Mouse (Mus musculus) frontal cortex, postnatal 10 days (tissue): ENCODE data around the gene Gpi1.
A peak's percentile ranks its signal among the peaks of the same experiment; 100 is the strongest.
"Not testable (repeated sequence)": the region's sequence is repeated elsewhere in the genome, so short reads cannot be mapped to it uniquely, and the experiment has no call there.

Source experiments
- DNase-seq, 2 experiments: peaks; one replicate each; pipeline ENCODE4 v3.0.0; 2022; ENCODE audit warnings: low spot score in 2 of 2, mixed read lengths in 1 of 2

Gpi1 gene

DNA sequence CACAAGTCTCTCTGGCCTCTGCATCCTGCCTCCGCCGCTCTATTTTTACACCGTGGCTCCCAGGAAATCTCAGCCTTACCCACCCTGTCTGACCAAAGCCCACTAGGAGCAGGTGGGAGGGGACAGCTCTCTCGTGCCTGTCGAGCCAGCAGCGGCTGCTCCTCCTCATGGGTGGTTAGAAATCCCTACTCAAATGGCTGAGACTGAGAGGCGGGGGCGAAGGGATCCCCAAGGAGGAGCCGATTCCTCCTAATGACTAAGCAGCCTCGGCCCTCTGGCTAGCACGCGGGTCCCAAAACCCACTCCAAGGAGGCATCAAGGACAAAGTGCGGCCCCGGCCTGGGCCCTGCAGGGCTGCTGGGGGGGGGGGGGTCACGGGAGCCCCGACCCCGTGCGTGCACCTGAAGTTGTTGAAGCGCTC lies 435 bp downstream of the Gpi1 start:
- peak; percentile 58 for DNase-seq

DNA sequence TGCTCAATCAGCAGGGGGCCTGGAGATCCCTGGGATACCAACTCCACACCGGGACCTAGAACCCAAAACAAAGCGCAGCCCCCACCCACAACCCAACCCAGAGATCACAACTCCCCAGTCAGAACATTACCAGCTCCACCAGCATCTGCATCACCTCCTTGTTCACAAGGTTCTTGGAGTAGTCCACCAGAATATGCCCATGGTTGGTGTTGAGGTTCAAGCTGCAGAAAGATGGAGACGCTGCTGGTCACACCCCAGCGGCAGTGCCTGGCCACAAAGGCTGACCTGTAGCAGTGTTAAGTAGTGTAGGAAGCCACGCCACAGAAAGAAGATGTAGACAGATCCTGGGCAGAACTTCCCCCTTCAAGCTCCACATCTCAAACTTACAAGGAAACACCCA lies 983 bp downstream of the Gpi1 start:
- no peak for DNase-seq

DNA sequence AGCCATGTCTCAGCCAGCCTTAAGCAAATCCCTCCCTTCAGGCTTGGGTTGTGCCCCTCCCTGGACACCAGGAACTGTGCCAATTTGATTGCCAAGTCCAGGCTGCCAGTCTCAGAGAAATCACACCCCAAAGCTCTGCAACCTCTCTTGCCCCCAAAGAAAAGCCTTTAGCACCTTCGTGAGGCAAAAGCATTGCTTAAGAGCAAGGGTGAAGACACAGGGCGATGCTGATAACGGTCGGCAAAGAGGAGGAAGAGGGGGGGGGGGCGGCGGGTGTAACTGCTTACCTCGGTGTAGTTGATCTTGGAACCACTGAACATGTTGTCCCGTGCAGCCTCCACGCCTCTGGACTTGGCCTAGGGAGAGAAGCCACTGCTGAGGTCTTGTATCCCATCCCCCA lies 1.5 kb downstream of the Gpi1 start:
- no peak for DNase-seq

DNA sequence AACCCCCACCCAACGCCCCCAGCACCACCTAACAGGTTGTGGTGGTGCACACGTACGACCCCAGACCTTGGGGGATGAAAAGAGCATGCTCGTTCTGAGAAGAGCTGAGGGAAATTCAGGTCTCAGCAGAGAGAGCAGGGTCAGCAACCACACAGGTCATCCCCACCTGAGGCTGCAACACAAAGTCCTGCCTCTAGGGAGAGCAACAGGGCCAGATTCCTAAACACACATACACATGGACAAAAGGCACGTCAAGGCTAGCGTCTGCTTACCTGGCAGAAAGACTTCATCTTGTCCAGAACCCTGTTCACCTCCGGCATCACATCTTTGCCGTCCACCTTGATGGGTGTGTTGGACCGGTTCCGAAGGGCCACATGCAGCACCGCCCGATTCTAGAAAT lies 3.3 kb downstream of the Gpi1 start:
- DNase-seq = no peak

DNA sequence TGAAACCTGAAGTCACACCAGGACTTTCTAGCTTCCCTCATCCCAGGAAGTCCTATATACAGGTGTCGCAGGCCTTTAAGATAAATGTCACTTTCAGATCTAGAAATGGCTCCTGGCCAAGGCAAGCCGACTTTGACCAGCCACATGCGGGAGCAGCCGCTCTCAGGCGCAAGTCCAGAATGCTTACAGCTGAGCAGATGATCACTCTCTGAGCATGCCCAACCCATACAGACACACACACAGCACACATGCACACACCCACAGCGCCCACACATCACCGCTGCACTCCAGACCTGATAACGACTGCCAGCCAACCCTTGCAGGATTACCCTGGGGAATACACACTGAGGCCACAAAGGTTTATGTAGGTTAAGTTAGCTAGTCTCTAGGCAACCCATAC lies 4.0 kb downstream of the Gpi1 start:
- no peak for DNase-seq

DNA sequence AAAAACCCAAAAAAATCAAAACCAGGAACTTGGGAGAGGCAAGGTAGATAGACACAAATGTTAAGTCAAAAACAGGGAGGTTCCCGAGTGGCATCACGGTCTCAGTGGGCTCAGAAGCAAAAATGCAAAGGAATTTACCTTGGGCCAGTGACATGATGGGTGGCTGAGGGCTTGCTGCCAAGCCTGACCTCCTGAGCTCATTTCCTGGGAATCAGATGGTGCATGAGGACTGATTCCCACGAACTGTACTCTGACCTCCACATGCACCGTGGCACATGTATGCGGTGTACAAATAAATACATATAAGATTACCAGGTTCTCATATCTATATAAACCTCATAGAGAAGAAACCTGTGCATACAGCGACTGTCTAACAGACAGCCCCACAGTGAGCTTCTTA lies 5.8 kb downstream of the Gpi1 start:
- no peak for DNase-seq

DNA sequence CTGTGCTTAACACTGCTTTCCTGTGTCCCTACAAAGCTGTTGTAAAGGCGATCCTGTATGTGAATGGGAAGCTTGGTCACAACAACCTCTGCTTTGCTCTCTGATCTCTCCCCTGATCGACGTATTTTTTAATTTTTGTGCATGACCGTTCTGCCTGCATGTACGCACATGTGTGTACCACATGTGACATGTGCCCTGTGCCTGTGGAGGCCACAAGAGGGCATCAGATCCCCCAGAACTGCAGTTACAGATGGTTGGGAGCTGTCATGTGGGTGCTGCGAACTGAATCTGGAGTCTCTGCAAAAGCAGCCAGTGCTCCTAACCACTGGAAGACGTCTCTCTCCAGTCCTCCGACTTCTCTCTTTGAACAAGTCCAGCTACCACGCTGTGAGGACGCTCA lies 7.8 kb downstream of the Gpi1 start:
- no peak for DNase-seq

DNA sequence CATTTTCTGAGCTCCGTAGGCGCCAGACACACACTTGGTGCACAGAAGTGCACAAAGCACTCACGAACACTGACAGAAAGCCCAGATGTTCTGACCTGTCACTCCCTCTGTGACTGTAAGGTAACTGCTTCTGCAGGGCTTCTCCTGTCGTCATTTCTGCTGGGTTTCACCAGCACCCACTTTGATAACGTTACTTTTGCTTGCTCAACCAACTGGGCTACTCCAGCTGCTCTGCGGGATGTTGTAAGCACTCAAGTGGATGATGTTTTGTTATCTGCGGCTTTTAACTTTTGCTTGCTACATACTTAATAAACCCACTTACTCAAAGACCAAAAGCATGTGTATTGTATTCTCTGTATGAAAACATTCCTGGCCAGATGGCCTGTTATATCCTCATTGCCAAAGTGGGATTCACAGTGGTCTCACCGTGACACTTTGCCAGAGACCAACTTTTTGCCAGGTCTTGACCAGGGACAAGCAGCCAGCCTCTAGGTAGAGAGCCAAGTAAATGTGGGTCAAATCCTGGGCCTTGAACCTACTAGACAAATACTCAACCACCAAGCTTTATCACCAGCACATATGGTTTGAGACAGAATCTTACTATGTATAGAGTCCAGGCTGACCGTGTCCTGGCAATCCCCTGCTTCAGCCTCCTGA lies 8.4 kb downstream of the Gpi1 start:
- DNase-seq = no peak

DNA sequence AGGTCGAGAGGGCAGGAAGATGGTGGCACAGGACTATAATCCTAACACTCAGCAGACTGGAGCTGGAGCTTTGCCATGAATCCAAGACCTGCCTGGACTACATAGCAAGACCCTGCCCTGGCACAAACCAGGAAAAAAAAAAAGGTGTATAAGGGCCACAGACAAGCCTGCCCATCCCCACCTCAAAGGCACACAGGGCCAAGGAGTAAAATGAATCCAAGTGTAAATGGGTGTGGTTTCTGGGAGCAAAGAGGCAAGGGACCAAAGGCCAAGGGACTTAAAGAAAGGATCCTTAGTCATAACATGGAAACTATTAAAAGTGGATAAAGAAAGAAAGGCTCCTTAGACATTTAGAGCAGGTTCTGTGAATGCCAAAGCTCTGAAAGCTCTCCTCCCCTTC lies 11.6 kb downstream of the Gpi1 start:
- no peak for DNase-seq

DNA sequence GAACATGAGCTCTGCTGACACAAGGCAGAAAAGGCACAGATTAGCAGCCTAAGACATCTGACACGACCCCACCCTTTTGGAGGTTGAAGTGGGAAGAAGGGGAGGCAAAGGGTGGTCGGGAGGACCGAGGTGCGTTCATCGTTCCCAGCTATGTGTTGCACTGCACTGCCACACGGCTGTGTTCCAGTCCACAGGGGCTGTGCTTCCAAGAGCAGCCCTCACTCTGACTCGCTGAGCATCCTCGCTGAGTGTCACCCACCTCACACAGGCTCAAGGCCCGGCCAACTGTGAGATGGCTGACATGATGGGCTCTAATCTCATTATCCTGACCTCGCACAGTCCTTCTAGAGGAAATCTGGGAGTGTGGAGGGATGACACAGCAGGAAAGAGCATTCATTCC lies 13.7 kb downstream of the Gpi1 start:
- DNase-seq = no peak

DNA sequence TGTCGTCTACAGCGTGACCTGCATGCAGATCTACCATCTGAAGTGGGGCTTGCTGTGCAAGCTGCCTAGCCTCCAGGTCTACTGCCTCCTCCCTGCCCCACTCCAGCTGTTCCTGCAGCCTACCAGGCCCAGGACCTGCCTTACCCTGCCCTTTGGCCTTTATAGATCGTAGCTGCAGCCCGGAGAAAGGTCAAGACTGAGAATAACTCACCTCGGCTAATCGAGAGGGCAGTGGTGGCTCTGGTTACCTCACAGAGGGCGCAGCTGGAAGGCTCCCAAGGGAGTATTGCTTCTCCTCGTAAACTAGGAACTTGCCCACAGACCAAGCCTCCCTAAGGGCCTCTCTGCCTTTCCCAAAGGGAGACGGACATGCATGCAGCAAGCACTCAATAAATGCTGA lies 14.7 kb downstream of the Gpi1 start:
- DNase-seq = no peak

DNA sequence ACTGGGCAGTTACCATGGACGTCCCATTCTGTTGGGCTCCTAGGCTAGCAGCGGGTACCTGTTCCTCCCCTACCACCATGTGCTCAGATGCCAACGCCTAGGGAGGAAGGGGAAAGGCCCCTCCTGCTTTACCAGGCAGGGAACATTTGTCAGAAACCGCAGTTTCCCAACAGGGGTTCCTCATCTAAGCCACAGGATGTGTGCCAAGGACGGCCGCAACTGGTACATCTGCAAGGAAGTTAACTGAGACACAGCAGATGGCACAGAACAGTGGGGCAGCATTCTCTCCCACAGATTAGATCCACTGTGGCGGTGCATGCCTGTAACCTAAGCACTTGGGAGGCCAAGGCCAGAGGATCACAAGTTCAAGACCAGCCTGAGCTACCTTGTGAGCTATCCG lies 15.5 kb downstream of the Gpi1 start:
- DNase-seq = no peak

DNA sequence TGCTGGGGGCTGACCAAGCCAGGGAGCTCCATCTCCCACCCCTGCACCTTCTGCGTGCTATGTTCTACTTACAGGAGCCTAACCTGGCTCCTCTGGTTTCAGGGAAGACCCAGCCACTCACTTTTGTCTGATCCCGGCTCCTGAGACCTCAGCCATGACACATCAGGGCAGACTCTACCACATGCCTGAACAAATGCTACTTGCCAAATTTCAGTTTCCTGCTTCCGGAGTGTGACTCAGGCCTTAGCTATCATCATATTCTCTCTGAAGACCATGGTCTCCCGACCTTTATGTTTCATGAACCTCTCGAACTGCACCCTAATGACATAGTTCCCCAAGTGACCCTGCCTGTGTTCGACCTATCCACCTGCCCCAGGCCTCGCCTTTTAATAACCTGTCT lies 16.9 kb downstream of the Gpi1 start:
- no peak for DNase-seq

DNA sequence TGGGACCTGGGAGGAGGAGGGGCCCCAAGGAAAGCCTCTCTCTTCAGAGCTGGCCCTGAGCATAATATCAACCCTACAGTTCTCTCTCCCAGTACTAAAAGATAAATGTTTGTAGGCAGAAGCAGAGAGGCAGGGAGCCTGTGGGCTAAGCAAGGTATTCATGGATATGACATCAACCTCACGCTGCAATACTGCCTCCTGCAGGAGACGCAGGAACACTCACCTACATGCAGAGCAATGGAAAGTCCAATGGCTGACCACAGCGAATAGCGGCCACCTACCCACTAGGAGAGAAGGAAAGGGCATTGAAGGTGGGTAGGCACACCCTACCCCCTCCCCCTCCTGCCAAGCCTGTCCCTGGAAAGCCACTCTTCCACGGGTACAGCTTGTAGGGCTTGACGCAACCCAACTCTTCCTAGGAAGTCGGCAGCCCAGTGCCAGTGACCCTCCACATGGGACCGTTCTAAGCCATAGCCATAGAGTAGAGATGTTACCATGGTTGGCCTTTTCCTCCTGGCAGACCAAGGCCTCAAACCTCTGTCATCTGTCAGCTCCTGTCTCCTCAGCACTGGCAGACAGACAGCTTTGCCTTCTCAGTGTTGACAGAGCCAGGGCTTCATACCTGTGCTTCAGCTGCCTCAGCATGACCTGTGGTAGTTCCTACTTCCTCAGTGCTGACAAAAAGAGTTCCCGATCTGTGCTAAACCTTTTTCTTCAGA lies 21.9 kb downstream of the Gpi1 start:
- no peak for DNase-seq

DNA sequence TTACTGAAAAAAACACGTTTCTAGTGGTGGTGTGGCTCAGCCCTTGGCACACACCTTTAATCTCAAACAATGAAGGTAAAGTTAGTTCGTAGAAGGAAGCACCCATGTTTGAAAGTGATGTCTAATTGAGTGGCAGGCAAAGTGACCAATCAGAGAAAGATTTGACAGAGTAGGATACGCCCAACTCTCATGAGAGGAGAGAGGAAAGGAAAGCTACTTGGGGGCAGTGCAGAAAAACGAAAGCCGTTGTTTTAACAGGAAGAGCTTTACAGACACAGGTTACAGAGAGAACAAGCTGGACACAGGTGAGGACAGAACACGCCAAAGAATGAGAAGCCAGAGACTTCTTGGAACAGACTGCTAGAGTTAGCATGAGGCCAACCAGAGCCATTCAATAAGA lies 23.8 kb downstream of the Gpi1 start:
- DNase-seq = no peak

DNA sequence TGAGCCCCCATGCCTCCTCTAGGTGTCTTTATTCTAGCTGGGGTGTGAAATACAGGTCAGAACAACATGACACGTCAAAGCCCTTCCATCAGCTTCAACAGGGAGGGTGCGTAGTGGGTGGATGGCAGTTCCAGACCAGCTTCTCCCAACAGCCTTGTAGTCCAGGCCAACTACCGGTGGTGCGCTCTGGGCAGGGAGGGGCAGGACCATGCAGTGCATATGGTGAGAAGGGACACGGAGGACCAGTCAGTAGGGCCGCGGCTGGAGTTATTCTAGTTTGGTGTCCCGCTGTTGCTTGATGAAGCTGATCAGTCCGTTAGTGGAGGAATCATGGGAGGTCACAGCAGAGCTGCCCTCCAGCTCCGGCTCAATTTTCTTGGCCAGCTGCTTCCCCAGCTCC lies 28.0 kb downstream of the Gpi1 start:
- DNase-seq = not testable (repeated sequence)

DNA sequence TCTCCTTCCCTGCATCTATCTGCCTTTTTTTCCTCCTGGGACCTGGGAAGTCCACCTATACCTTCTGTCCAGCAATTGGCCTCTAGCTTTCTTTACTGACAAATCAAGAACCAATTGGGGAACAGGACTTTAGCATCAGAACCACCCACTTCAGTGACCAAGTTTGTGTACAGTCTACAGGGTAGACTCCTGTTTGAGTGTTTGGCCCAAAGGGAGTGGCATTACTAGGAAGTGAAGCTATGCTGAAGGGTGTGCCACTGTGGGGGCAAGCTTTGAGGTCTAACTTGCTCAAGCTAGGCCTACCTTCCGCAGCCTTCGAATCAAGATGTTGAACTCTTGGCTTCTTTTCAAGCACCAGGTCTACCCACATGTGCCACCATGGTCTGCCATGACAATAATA lies 29.3 kb downstream of the Gpi1 start:
- DNase-seq = no peak

DNA sequence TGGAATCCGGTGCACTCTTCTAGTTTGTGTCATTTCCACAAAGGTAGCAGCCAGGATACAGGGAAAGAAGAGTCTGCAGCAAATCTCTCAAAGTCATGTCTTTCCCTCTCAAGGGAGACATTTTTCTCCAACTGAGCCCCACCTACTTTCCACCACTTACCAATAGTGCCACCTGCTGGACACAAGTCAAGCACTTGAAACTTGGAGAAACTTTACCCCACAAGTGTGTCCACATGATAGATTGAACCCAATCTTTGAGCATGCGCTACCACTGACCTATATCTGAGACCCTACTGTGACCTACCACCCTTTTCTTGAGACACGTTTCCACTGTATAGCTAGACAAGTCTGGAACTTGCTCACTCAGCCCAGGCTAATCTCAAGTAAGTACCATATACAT lies 31.8 kb downstream of the Gpi1 start:
- no peak for DNase-seq

DNA sequence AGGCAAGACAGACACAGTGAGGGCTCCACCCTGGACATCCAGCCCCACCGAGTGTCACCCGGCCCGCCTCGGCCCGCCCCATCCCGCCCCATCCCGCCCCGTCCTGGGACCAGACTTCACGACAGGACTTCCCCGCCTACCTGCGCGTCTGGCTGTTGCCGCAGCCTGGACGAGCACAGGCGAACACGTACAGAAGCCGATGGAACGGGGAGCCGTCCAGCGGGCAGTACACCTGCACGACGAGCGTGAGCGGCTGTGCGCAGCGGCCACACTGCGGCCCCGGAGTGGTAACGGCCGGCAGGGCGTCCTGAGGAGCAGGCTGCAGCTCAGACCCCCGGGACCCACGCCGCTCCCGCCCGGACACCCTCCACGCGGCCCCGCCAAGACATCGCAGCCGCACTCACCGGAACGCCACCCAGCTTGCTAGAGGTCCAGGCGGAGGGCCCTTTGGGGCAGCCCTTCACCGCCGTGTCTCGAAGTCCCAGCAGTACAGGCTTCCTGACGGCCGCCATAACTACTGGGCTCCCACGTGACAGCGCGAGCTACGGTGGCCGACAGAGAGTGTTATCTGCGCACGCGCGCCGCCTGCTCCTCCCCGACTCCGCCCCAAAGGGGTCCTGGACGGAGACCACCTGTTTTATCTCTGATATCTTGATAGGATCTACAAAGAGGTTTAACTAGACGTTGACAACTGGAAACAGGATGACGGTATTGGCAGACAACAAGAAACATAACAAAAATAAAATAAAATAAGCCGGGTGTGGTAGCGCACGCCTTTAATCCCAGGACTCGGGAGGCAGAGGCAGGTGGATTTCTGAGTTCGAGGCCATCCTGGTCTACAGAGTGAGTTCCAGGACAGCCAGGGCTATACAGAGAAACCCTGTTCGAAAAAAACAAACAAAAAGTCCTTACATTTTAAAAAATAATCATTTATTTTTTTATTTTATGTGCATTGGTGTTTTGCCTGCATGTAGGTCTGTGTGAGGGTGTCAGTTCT lies 33.7 kb downstream of the Gpi1 start, which contains the start of gene Pdcd2l:
Gene Pdcd2l (minus strand): TSS at position 530 of the 997 bp plus-strand sequence.
- DNase-seq = peak; percentile 83 to 94

DNA sequence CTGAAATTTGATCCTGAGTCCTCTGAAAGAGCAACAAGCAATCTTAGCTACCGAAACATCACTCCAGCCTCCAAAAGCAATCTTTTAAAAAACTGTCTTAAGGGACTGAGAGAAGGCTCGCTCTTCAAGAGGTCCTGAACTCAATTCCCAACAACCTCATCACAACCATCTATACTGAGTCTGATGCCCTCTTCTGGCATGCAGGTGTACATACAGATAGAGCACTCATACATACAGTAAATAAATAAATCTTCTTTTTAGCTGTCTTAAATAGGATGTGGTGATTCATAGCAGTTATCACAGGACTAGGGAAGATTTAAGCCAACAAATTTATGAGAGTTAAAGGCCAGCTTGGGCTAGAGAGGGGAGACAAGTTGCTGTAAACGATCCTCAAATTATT lies 34.5 kb downstream of the Gpi1 start:
- no peak for DNase-seq

DNA sequence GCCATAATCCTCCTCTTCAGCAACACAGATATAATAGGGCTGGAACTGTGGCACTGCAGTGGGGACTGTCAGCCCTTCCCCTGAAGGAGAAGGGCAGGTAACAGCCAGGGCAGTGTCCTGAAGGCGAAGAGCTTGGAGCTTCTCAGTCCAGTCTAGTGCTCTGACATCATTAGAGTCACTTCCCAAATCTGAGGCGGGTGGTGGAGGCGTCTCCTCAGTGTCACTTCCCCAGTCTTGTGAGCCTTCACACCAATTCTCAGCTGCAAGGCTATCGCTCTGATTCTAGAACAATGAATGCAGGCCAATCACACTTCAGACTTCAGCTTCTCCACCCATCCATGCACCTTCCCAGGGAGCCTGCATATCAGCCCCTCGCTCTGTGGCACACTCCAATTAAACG lies 37.3 kb downstream of the Gpi1 start:
- DNase-seq = no peak

DNA sequence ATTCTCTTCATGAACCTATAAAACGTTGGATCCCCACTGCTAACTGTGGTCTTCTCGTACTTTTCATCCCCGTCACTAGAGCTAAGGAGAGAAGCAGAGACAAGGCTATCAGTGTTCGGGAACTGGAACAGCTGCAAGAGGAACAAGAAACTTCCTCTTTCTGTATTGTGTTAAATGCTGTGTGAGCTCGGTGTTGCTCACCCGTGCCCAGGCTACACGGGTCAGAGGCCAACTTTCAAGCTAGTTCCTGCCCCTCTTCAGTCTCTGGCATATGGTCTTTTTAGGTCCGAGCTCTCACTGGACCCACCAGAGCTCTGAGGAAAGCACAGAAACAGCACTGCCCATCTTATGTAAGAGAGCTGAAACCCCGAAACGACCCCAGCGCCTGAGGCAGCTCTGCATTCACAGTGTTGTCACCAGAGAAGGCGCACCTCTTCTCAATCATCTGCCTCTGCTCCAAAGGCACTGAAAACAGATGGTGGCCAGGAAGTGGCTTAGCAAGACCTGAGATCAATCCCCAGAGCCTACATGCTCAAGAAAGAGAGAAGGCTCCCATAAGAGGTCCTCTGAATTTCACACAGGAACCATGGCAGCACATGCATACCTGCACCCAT lies 40.7 kb downstream of the Gpi1 start:
- DNase-seq = no peak
